Mouse (Mus musculus) limb, embryonic 13.5 days (tissue): Measurements from ENCODE around the gene Wipi1. TPM values are rescaled to one million over a fixed set of nuclear protein-coding genes. Genes with fewer than 3 reads are reported as not detected.

Experiments used
- ATAC-seq: fragments of 200-750 bp; cut with Nextera tagmentation; 2 replicates; pipeline ENCODE4 v1.8.0; 2017; ENCODE audit warnings: low read depth, moderate number of reproducible peaks, moderate TSS enrichment; ENCODE audit not compliant: low FRiP score
- H3K27ac ChIP-seq: fragments of 300-500 bp; sonication (generic); 2 replicates; pipeline ENCODE4 v1.5.1; 2015; ENCODE audit warnings: inconsistent platforms, mild to moderate bottlenecking, moderate library complexity
- H3K27me3 ChIP-seq: fragments of 300-500 bp; sonication (generic); 2 replicates; pipeline ENCODE4 v1.6.1; 2015; ENCODE audit warnings: mild to moderate bottlenecking, inconsistent platforms
- H3K36me3 ChIP-seq: fragments of 300-500 bp; sonication (generic); 2 replicates; pipeline ENCODE4 v1.6.1; 2015; ENCODE audit warnings: inconsistent platforms, mild to moderate bottlenecking, moderate library complexity
- H3K4me1 ChIP-seq: fragments of 300-500 bp; sonication (generic); 2 replicates; pipeline ENCODE4 v1.6.1; 2015; ENCODE audit warnings: inconsistent platforms
- H3K4me2 ChIP-seq: fragments of 300-500 bp; sonication (generic); replicated peaks from 2 replicates; pipeline ENCODE4 v1.6.1; 2015; ENCODE audit warnings: inconsistent platforms, mild to moderate bottlenecking, moderate library complexity
- H3K4me3 ChIP-seq: fragments of 300-500 bp; sonication (generic); 2 replicates; pipeline ENCODE4 v1.5.1; 2015; ENCODE audit warnings: moderate library complexity, mild to moderate bottlenecking, inconsistent platforms
- H3K9ac ChIP-seq: fragments of 300-500 bp; sonication (generic); 2 replicates; pipeline ENCODE4 v1.6.1; 2015; ENCODE audit warnings: mild to moderate bottlenecking, inconsistent platforms
- H3K9me3 ChIP-seq: fragments of 300-500 bp; sonication (generic); 2 replicates; pipeline ENCODE4 v1.6.1; 2016; ENCODE audit warnings: inconsistent platforms
- WGBS: fragments of 180-500 bp; shearing (Covaris S2); methylation state at CpG from one replicate; pipeline ENCODE4 v1.1.7; 2015; 5-methylcytosine and 5-hydroxymethylcytosine counted together
- polyA plus RNA-seq: library from polyadenylated mRNA; unstranded; fragments of >200 nt; fragmentation: Nextera tagmentation; extraction: Ambion mirVana; gene quantifications from 2 replicates; pipeline ENCODE4 v1.2.1, GENCODE M21; 2015

Gene Wipi1
- polyA plus RNA-seq, 1 experiment from 2014 or later = 51.0 TPM

DNA sequence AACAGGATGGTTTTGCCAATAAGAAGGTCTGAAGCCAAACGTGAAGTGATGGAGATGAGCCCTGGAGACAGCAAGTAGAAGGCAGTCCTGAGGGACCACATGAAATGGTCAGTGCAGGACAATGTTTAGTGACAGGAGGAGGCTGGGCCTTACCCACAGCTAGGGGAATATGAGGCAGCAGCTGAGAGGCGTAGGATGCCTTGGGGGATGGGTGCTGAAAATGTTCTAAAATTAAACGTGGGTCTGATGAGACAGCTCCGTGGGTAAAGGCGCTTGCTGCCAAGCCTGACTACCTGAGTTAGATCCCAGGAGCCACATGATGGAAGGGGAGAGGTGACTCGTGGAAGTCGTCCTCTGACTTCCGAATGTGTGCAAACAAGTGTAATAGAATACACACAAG lies 21.8 kb downstream of the Wipi1 start:
- H3K36me3 ChIP-seq = peaks cover 23% of the 10 kb centered on the region

DNA sequence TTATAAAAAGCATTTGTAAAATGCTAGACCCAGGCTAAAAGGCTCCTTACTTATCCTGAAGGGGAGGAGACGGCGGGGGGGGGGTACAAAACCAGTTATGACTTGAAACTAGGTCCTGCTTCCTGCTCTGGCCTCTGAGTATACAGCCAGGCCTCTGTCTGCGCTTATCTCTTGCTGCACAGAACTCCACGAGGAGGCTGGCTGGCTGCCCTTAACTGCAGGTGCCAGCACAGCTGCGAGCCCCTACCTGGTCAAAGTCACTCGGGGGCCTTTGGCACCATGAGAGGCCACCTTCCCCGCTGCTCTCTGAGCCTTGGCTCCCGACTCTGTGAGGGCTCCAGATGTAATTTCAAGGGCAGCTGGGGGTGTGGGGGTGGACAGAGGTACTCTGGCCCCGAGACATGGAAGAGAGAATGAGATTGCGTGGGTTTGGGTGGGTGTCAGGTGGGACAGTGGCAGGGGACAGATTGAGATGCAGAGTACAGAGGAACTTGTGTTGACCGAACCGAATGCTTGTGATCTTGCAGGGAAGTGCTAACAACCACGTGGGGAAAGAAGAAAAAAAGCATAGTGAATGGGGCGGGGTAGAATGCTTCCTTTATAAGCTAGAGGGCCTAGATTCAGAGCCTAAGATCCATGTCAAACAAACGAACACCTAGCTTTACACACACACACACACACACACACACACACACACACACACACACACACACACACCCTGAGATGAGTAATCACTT lies 24.0 kb downstream of the Wipi1 start:
- H3K27ac ChIP-seq = no peak overlapping the region
- H3K27me3 ChIP-seq = no peaks in the 10 kb centered on the region
- no peak overlapping the region for H3K9ac ChIP-seq
- no peak overlapping the region for H3K4me2 ChIP-seq
- peaks cover 10% of the 10 kb centered on the region for H3K4me1 ChIP-seq
- H3K36me3 ChIP-seq = peaks cover 24% of the 10 kb centered on the region
- no peaks in the 10 kb centered on the region for H3K9me3 ChIP-seq
- H3K4me3 ChIP-seq = no peak overlapping the region
- 57% methylated on average over 14 of the region's 15 CpGs for WGBS
- ATAC-seq = no peak

More for the DNA sequence above, 21.8 kb downstream of the Wipi1 start:
- 76% methylated on average over 8 of the region's 8 CpGs for WGBS
- no peak overlapping the region for H3K4me3 ChIP-seq
- H3K4me2 ChIP-seq = no peak overlapping the region
- H3K4me1 ChIP-seq = peaks cover 20% of the 10 kb centered on the region
- H3K27me3 ChIP-seq = no peaks in the 10 kb centered on the region
- no peak for ATAC-seq
- H3K27ac ChIP-seq = no peak overlapping the region
- no peaks in the 10 kb centered on the region for H3K9me3 ChIP-seq
- no peak overlapping the region for H3K9ac ChIP-seq

DNA sequence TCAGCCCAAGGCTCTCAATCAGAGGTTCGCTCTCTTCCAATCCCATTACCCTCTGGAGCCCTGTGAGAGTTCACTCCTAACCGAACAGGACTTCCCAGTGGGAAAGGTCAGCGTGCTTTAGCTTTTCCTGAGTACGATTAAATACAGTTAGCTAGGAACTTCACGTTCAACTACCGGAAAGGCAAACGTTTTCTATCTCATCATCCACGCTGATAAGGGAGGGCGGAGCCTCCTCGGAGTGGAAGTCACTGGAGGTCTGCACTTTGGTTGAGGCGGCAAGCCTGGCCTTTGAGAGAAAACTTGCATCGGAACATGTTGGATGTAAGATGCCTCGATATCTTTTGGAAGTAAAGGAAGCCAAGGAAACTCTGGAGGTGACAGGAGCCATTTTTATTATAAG lies 24.7 kb downstream of the Wipi1 start:
- H3K27me3 ChIP-seq = no peaks in the 10 kb centered on the region
- H3K4me2 ChIP-seq = no peak overlapping the region
- H3K4me1 ChIP-seq = peaks cover 5% of the 10 kb centered on the region; the same call in 1 of the 2 replicates
- H3K9me3 ChIP-seq = no peaks in the 10 kb centered on the region
- no peak for ATAC-seq
- H3K4me3 ChIP-seq = no peak overlapping the region
- 71% methylated on average over 13 of the region's 13 CpGs for WGBS
- H3K36me3 ChIP-seq = peaks cover 32% of the 10 kb centered on the region
- no peak overlapping the region for H3K27ac ChIP-seq
- H3K9ac ChIP-seq = no peak overlapping the region; the same call in 1 of the 2 replicates

DNA sequence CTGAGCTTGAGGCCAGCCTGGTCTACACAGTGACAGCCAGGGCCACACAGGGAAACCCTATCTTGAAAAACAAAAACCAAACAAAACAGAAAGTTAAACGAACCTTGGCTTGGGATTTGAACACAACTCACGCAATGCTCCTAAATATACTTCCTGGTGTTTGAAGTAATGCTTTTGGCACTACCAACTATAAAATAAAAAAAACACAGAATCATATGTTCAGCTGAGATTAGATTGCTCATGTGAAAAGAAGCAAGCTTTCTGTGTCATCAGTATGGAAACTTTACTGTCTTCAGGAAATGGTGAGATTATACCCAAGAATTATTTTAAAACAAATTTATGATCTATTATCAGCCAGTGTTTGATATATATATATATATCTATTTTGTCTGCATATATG lies 25.3 kb downstream of the Wipi1 start:
- WGBS = 70% methylated on average over 2 of the region's 2 CpGs
- H3K4me1 ChIP-seq = peaks cover 5% of the 10 kb centered on the region; the same call in 1 of the 2 replicates
- H3K9me3 ChIP-seq = no peaks in the 10 kb centered on the region
- no peak overlapping the region for H3K4me2 ChIP-seq
- peaks cover 38% of the 10 kb centered on the region for H3K36me3 ChIP-seq
- no peak overlapping the region for H3K9ac ChIP-seq
- H3K27ac ChIP-seq = no peak overlapping the region
- H3K4me3 ChIP-seq = no peak overlapping the region
- no peak for ATAC-seq
- H3K27me3 ChIP-seq = no peaks in the 10 kb centered on the region

DNA sequence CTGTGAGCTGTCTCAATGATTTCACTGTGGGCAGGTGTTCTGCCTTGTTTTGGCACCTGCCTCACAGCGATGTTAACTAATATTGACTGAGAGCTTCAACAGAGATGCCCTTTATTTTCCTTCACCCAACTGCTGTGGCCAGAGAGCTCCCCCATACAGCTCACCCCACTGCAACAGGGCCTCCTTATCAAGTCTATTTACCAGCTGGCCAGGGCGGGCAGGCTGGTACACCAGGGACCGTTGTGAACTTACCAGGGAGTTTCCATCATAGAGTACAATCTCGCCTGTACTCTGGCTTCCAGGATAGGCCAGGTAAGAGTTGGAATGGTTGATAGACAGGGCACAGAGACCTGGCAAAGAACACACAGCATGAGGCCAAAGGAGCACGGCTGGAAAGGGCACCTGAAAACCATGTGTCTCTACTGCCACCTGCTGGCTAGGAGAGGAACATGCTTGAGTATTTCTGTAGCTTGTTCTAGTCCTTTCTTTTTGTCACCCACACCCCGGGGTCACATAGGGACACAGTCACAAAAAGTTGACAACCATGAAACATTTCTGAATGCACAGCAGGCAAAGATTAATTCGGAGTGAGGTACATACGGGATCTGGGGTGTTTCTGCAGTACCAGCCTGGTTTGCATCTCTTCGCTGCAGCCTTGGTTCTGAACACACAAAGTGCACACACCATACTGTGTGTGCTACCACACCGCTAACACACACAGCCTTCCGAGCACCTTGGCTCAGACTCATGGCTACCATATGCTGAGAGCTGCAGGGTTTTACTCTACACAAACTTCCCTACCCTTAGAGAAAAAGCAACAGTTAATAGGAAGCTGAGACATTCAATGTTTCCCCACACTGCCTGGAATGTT lies 26.7 kb downstream of the Wipi1 start:
- peak; percentile 30; the same call in 1 of the 2 replicates for ATAC-seq
- WGBS = 50% methylated on average over 11 of the region's 11 CpGs
- H3K9me3 ChIP-seq = no peaks in the 10 kb centered on the region
- H3K36me3 ChIP-seq = peaks cover 46% of the 10 kb centered on the region
- no peaks in the 10 kb centered on the region for H3K27me3 ChIP-seq
- H3K4me2 ChIP-seq = no peak overlapping the region
- no peak overlapping the region for H3K27ac ChIP-seq
- peaks cover 5% of the 10 kb centered on the region; the same call in 1 of the 2 replicates for H3K4me1 ChIP-seq
- no peak overlapping the region for H3K4me3 ChIP-seq
- H3K9ac ChIP-seq = no peak overlapping the region

DNA sequence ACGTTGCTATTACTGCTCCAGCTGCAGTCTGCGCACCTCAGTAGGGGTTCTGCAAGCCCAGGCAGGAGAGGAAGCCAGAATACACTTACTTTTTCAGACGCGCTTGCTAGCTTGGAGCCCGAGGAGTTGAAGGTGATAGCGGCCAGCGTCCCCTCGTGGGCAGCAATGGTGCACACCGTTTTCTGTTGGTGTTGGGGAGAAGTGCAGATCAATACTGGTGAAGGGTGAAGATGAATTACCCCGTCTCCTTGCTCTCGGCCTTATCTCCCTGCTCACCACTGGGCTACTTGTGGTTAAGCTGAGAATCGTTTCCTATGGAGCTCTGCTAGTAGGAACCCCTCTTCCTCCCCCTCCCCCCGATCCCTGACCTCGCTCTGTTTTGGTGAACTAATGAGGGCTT lies 27.8 kb downstream of the Wipi1 start:
- Histone ChIP-seq H3K4me2 (no peak overlapping the region), H3K27ac (no peak overlapping the region), H3K9me3 (no peaks in the 10 kb centered on the region), H3K27me3 (no peaks in the 10 kb centered on the region), H3K4me3 (no peak overlapping the region), H3K9ac (no peak overlapping the region), H3K36me3 (peaks cover 53% of the 10 kb centered on the region), H3K4me1 (peaks cover 5% of the 10 kb centered on the region; the same call in 1 of the 2 replicates)
- ATAC-seq = no peak
- 73% methylated on average over 14 of the region's 14 CpGs for WGBS

DNA sequence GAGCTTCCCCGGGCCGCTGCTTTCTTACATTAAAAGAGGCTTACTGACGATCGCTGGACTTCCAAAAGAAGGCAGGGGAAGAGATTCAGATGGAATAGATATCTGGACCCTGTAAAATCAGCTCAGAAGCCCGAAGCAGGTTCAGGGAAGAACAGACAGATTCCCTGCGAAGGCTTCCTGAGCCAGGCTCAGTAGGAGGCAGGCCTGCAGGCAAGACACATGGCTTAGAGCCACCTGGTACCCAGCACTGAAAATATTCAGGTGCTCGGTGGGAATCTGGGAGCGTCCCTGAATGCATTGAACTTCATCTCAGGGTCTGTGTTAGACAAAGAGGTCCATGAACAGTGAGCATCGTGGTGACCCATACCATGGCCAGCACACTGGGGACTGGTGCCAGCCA lies 31.8 kb downstream of the Wipi1 start:
- Histone ChIP-seq H3K36me3 (peaks cover 74% of the 10 kb centered on the region), H3K4me1 (peaks cover 5% of the 10 kb centered on the region; the same call in 1 of the 2 replicates), H3K9me3 (no peaks in the 10 kb centered on the region), H3K4me2 (no peak overlapping the region), H3K9ac (no peak overlapping the region), H3K27me3 (no peaks in the 10 kb centered on the region), H3K27ac (no peak overlapping the region), H3K4me3 (no peak overlapping the region)
- 81% methylated on average over 9 of the region's 9 CpGs for WGBS
- ATAC-seq = no peak

DNA sequence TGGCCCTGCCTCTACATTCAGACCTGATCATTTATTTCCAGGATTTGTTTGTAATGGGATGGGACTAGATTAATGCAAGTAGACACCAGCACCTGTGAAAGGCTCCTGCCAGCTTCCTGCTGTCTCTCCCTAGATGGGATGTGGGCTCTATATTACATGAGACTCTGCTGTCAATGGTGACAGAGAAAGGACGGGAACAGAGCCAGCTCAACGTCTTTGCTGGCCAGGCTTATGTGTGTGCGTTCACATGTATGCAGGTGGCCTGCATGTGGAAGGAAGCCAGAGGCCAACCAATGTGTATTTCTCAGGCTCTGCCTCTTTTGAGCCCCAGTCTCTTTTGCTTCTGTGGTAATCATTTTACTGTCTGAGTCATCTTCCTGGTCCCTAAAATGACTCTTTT lies 33.2 kb downstream of the Wipi1 start:
- Histone ChIP-seq H3K36me3 (peaks cover 78% of the 10 kb centered on the region), H3K9ac (no peak overlapping the region), H3K9me3 (no peaks in the 10 kb centered on the region), H3K4me2 (no peak overlapping the region), H3K4me1 (peaks cover 5% of the 10 kb centered on the region; the same call in 1 of the 2 replicates), H3K4me3 (no peak overlapping the region), H3K27me3 (no peaks in the 10 kb centered on the region), H3K27ac (no peak overlapping the region)
- ATAC-seq = no peak
- 80% methylated on average over 3 of the region's 3 CpGs for WGBS

DNA sequence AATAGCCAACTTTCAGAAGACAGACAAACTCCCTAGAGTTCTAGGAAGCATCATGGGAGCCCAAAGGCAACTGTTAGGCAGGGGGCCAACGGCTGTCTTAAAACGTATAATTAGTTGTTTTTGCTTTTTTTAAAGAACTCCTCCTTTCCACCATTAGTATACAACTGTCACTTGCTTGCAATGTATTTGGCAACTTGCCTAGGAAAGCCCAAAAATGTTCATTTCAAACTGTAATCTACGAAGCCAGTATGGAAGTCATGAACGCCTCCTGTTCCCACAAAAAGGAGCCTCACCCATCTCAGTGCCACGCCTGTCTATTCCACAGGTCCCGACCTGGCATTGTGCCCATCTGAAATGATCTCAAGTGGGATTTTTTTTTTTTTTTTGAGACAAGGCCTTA lies 35.9 kb downstream of the Wipi1 start:
- no peak overlapping the region for H3K4me2 ChIP-seq
- peaks cover 68% of the 10 kb centered on the region for H3K36me3 ChIP-seq
- H3K4me1 ChIP-seq = no peaks in the 10 kb centered on the region
- H3K4me3 ChIP-seq = no peak overlapping the region
- ATAC-seq = no peak
- 83% methylated on average over 6 of the region's 6 CpGs for WGBS
- H3K9ac ChIP-seq = no peak overlapping the region
- no peak overlapping the region for H3K27ac ChIP-seq
- H3K9me3 ChIP-seq = no peaks in the 10 kb centered on the region
- no peaks in the 10 kb centered on the region for H3K27me3 ChIP-seq

DNA sequence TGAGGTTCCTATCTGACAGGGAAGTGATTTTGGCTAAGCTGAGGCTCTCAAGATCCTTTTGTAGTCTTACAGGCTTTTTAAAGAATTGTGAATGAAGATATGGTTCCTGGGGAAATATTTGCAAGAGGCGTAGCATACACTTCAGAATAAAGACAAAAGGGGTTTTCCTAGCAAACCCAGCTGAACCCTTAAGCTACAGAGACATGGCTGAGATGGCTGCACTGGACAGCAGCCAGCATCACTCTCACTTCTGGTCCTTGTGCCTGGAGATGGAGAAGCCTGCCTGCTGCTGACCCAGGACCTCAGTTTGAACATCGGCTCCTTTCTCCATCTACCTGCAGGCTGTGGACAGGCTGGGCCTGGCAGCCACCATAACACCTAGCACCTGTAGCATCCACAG lies 37.2 kb downstream of the Wipi1 start:
- Histone ChIP-seq H3K27ac (no peak overlapping the region), H3K36me3 (peaks cover 57% of the 10 kb centered on the region), H3K4me2 (no peak overlapping the region), H3K4me1 (no peaks in the 10 kb centered on the region), H3K9me3 (no peaks in the 10 kb centered on the region), H3K9ac (no peak overlapping the region), H3K27me3 (no peaks in the 10 kb centered on the region), H3K4me3 (no peak overlapping the region)
- no peak for ATAC-seq
- WGBS = 95% methylated on average over 2 of the region's 2 CpGs

DNA sequence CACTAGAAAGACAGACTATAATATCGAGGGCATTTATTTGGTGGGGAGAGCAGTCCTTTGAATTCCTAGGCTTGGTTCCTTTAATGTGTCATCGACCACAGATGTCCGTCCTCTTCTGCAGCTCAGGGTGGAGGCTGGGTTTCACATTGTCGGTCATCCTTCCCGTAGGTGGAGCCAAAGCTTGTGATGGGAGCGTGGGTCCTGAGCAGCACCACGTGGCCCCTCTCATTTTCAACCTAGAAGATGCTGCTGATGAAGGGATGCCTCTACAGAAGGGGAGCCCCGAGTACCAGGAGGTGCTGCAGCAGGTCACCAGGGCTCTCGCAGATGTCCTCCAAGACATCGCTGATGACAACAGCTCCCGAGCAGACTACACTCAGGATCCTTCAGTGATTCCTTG lies 39.7 kb downstream of the Wipi1 start:
- no peak for ATAC-seq
- Histone ChIP-seq H3K27ac (no peak overlapping the region), H3K9me3 (no peaks in the 10 kb centered on the region), H3K27me3 (no peaks in the 10 kb centered on the region), H3K9ac (no peak overlapping the region), H3K4me2 (no peak overlapping the region), H3K4me1 (no peaks in the 10 kb centered on the region), H3K36me3 (peaks cover 33% of the 10 kb centered on the region), H3K4me3 (no peak overlapping the region)
- 89% methylated on average over 11 of the region's 11 CpGs for WGBS

DNA sequence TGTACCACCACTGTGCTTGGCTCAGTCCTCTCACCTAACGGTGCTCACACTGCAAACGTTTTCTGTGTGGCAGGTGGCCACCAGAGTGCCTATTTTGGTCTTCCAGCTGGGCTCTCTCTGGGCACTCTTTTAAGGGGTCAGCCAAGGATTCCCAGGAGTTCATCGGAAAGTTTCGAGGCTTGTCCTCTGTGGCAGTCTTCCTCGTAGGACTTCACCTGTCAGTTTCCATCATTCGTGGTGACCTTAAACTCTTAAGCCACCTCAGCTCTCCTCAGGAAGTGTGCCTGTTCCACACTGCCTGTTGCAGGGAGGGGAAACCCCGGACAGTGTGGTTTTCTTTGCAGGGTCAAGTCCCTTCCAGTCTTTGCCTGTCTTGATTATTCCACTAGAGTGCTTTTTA lies 42.0 kb downstream of the Wipi1 start:
- ATAC-seq = no peak
- Histone ChIP-seq H3K27me3 (no peaks in the 10 kb centered on the region), H3K9ac (no peak overlapping the region), H3K4me2 (no peak overlapping the region), H3K4me1 (no peaks in the 10 kb centered on the region), H3K36me3 (peaks cover 22% of the 10 kb centered on the region), H3K9me3 (no peaks in the 10 kb centered on the region), H3K4me3 (no peak overlapping the region), H3K27ac (no peak overlapping the region)
- WGBS = 72% methylated on average over 7 of the region's 7 CpGs
